Mouse (Mus musculus): ENCODE measurements around the gene Zfp646.
"Not testable (repeated sequence)": the region's sequence is repeated elsewhere in the genome, so short reads cannot be mapped to it uniquely, and the experiment has no call there.

Gene Zfp646

GRCm38 (mm10) chr7:127876041-127876466 lies at the start of gene Zfp646:
TSS of gene Zfp646 (plus strand) at chr7:127876221.
- DNase-seq (ENCODE audit: low spot score in 2 of 2) = peak; percentile 64 to 79

DNA sequence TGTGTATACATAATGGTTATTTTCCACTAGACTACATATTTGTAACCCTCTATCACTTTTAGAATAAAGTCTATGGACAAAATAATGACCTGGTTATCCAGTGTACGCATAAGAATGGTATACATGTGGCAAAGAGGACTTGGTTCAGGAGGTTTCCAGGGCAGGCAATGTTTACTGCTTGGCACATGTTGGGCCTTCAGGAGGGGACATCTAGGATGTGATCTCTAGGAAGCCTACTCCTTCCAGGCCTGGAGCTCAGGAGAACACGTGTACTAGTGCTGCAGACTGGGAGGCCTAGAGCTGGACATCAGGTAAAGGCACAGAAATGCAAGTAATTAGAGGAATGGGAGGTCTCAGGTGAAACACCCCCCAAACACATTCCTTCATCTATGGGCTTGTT lies 40.5 kb upstream of the Zfp646 start:
- DNase-seq (ENCODE audit: low spot score in 2 of 2) = no peak

GRCm38 (mm10) chr7:127837473-127837872 lies 38.5 kb upstream of the Zfp646 start:
- no peak for DNase-seq (ENCODE audit: low spot score in 2 of 2)

GRCm38 (mm10) chr7:127837878-127838277 lies 38.1 kb upstream of the Zfp646 start:
- DNase-seq (ENCODE audit: low spot score in 2 of 2) = not testable (repeated sequence)

- not testable (repeated sequence) for DNase-seq (ENCODE audit: low spot score in 2 of 2)
Measured at GRCm38 (mm10) chr7:127840031-127840430, 36.0 kb upstream of the Zfp646 start.

- DNase-seq (ENCODE audit: low spot score in 2 of 2) = peak; percentile 31 to 51
Measured at GRCm38 (mm10) chr7:127840886-127841285, 35.1 kb upstream of the Zfp646 start.

GRCm38 (mm10) chr7:127841340-127842000 lies 34.6 kb upstream of the Zfp646 start:
- DNase-seq (ENCODE audit: low spot score in 2 of 2) = peak; percentile 86 to 91

DNA sequence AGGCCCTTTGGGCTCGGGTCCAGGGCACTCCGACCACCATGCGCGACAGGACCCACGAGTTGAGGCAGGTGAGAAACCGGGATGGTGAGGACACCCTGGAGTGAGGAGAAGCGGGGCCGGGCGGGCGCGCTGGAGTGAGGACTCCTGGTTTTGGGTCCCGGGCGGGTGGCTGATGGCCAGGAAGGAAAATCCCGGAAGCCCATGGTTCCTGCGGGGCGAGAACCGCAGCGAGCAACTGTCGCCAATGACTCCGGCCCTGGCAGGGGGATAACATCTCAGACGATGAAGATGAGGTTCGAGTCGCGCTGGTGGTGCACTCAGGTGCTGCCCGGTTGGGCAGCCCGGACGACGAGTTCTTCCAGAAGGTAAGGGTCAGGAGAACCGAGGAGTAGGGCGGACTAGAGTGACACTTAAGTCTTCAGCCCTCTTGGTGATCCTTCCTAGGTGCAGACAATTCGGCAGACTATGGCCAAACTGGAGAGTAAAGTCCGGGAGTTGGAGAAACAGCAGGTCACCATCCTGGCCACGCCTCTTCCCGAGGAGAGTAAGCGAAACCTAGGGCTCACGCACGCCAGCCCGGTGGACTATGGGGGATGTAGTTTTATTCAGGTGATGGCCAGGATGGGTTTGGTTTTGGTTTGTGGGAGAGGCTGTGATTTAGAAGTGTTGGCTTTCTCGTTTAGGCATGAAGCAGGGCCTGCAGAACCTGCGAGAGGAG lies 33.9 kb upstream of the Zfp646 start:
- DNase-seq (ENCODE audit: low spot score in 2 of 2) = peak; percentile 74 to 78

DNA sequence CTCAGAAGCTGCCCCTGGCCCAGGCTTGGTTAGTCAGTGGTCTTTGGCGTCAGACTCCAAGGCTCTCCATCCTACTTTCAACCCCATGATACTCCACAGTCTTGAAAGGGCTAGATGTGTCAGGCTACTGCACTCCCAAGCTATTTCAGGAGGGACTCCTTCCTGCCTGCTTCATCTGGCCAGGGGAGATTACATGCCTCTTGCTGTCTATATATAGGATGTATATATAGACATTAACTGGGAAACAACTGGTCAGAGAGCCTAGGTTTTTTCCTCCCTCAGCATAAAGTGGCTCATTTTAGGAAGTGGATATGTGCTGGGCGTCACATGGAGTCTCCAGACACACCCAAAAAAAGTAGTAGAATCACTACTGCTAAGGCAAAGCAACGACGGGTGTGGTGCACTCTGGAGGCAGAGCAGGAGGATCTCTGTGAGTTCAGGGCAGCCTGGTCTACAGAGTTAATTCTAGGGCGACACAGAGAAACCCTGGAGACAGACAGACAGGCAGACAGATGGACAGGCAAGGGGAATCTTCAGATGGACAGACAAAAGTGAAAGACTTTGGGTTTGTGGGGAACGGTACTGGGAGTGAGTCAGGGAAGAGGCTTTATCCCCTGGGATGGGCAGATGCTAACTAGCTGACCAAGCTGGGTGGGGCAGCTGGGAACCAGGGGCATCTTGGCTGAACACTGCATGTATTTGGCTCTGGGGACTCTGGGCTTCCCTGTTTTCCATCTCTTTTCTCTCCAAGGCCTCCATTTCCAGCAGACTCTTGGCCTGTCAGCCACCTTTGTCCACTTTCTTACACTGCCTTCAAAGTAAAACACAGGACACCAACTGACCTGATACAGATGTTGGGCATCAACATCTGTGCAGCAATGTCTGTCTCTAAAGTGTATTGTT lies 25.8 kb upstream of the Zfp646 start:
- no peak for DNase-seq (ENCODE audit: low spot score in 2 of 2)

DNA sequence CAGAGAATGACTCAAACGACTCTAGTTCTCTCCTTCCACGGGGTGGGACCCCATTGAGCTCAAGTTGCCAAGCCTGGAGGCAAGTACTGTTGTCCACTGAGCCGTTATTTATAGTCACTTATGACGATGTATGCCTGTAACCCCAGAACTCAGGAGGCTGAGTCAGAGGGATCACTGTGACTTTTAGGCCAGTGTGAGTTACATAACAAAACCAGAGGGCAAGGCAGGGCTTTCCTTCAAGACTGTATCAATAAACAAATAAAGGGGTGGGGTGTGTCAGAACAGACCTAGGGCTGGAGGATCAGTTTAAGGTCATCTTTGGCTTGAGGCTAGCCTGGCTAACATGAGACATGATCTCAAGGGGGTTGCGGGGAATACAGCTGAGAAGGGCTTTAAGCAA lies 25.1 kb upstream of the Zfp646 start:
- DNase-seq (ENCODE audit: low spot score in 2 of 2) = peak in 1 of 2 experiments; percentile 27

- DNase-seq (ENCODE audit: low spot score in 2 of 2) = no peak
Measured at GRCm38 (mm10) chr7:127858258-127858657, 17.8 kb upstream of the Zfp646 start.

GRCm38 (mm10) chr7:127866434-127866833 lies 9.6 kb upstream of the Zfp646 start:
- DNase-seq (ENCODE audit: low spot score in 2 of 2) = no peak

DNA sequence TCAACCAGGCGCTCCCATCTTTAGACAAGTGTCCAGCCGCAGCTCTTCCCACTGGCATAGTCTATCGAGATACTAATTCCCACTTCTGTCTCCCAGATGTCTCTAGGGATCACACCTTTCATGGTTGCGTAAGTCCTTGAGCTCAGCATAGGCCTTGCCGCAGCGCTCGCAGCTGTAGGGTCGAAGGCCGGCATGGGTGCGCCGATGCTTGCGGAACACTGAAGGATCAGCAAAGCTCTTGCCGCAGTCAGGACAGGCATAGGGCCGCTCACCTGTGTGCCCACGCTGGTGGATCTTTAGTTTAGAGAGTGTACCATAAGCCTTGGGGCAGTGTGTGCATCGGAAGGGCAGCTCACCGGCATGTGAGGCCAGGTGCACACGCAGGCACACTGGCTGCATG lies 8.4 kb upstream of the Zfp646 start:
- no peak for DNase-seq (ENCODE audit: low spot score in 2 of 2)

DNA sequence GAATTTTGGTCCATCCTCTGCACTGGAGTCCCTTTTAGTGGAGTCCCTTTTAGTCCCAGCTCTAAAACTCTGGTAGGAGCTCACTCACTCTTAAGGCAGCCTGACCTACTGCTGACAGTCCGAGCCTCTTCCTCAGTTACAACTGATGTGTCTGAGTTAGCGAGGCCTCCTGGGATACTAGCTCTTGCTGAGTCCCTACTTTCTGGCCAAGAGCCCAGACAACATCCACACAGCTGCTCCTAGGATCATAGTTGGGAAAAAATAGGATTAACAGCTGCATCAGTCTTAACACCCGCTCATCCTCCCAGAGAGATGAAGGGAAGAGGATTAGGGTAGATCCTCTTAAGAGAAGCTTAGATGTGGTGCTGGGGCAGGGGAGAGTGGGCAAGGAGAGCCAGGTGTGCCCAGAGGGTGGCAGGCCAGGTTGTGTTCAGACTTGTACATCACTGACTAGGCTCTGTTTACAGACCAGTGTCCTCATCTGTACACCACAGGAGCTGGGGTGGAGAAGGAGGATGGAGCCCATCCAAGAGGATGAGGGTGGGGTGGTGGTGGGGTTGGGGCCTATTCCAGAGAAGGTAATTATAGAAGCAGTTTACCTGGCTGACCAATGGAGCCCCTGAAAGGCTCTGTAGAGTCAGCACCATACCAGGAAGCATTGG lies 6.7 kb upstream of the Zfp646 start:
- DNase-seq (ENCODE audit: low spot score in 2 of 2) = no peak

DNA sequence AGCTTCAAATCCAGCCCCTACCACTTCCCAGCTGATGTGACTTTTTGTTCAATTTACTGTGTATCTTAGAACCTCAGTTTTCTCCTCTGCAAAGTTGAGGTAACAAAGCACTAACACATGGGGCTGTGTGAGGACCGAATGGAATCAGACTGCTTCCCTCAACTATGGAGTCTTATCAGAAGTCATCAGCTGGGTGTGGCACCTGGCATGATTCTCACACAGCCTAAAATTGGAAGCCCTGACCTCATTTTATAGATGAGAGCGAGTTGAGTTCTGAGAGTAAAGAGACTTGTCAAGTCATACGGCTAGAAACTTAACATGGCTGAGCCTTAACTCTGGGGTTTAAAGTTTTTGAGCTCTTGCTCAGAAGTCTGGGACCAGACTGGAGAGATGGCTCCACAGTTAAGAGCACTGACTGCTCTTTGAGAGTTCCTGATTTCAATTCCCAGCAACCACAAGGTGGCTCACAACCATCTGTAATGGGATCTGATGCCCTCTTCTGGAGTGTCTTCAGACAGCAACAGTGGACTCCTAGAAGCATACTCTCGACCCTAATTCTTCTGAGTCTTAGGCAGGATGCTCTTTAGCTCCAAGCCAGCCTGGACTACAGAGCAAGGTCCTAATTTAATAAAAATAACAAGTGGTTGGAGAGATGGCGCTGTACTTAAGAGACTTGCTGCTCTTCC lies 5.7 kb upstream of the Zfp646 start:
- DNase-seq (ENCODE audit: low spot score in 2 of 2) = no peak

DNA sequence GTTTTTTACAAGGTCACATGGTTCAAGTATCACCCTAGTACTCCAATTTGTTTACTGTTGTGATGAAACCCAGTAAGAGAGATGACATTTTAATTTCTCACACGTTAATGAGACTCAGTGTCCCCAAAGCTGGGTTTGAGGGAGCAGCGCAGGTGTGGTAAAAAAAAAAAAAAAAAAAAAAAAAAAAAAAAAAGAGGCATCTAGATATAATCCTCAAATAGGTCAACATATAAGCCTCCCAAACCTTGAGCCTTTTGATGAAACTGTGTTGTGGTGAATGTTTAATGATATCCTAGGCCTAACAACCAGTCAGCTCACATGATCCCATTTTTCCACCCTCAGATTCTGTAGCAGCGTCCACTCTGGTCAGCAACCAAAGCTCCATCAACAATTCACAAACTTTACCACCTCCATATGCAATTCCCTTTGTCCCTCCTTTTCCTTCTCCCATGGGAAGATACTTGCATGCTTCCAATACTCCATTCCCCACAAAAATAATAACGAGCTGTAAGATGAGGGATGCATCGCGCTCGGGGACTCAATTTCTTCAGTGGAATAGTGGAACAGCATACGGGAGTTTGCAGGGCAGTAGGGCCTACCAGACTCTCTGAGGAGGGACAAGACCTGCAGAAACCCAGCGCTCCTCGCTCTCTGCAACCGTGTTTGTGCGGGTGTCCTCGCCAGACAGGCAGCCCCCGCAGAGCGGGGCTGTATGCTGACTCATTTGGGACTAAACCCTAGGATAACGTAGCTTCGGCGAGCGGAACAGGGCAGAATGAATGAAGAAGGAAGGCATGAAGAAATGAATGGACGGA lies 1.0 kb upstream of the Zfp646 start:
- no peak for DNase-seq (ENCODE audit: low spot score in 2 of 2)

GRCm38 (mm10) chr7:127875627-127876001 lies 407 bp upstream of the Zfp646 start:
- DNase-seq (ENCODE audit: low spot score in 2 of 2) = peak; percentile 85 to 87

DNA sequence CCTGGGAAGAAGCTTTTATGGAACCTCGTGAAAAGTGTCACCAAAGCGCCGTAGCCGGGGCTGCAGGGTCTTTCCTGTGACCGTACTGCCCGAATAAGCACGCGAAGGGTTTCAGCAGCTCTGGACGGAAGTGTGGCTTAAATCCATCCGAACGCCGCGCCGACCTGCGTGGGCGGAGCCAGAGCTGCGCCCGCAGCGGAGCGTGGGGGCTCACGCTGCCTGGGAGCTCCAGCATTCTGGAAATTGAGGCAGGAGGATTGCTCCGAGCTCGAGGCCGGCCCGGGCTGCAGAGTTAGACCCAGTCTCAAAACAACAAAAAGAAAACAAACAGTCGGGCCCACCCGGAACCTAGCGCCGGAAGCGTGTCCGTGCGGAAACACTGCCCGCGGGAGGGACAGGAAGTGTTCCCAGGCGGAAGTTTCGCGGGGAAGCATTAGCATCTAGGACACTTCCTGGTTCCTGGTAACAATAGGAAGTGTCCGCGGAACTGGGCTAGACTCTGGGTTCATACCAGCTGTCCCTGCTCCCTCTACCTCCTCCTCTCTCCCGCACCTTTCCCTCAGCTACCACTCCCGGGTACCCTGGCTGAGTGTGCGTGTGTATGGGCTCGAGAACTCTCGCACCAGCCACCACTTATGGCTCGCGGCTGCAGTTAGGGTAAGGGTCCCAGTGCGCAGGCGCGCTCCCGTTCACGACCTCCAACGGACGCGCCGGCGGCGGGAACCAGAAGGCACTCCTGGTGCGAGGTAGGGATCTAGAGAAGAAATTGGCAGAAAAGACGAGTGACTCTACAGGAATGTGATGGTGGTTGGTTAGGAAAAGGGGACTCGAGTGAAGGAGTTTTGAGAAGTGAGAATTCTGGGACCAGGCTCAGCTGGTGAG lies 687 bp downstream of the Zfp646 start, which contains the start of gene Zfp668:
TSS of gene Zfp668 (minus strand) at position 362 of the 882 bp plus-strand sequence.
- peak; percentile 83 to 87 for DNase-seq (ENCODE audit: low spot score in 2 of 2)

DNA sequence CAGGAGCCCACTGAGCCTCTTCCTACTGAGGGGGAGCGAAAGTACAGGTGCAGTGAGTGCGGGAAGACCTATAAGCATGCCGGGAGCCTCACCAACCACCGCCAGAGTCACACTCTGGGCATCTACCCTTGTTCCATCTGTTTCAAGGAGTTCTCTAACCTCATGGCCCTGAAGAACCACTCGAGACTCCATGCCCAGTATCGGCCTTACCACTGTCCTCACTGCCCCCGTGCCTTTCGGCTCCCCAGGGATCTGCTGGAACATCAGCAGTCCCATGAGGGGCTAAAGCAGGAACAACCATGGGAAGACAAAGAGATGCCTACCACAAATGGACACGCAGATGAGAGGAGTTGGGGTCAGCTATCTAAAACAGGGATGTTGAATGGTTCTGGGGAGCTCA lies 3.3 kb downstream of the Zfp646 start:
- no peak for DNase-seq (ENCODE audit: low spot score in 2 of 2)
